Mouse (Mus musculus) ovary, postnatal 14 days (tissue): ENCODE measurements at regions not wholly inside any gene's neighbourhood (a gene's known extent, or its start where the extent isn't known, plus 50 kb on each side); places are given as distances from the start of the nearest gene placed in this dataset.
"Not testable (repeated sequence)": the region's sequence is repeated elsewhere in the genome, so short reads cannot be mapped to it uniquely, and the experiment has no call there.

Experiments
- DNase-seq: peaks from one replicate; pipeline ENCODE4 v3.0.0; 2022; ENCODE audit warnings: low spot score

GRCm38 (mm10) chr6:67674717-67675116 is 139.1 kb upstream of the Tacstd2 start:
- DNase-seq: not testable (repeated sequence)

GRCm38 (mm10) chr6:67673316-67673715 is 137.7 kb upstream of the Tacstd2 start:
- not testable (repeated sequence) for DNase-seq

- not testable (repeated sequence) for DNase-seq
Measured at GRCm38 (mm10) chr6:67668073-67668472, 132.5 kb upstream of the Tacstd2 start.

GRCm38 (mm10) chr6:67631617-67632016 is 96.0 kb upstream of the Tacstd2 start:
- no peak for DNase-seq

GRCm38 (mm10) chr6:67610402-67610801 is 74.8 kb upstream of the Tacstd2 start:
- no peak for DNase-seq

GRCm38 (mm10) chr6:67609461-67609860 is 73.9 kb upstream of the Tacstd2 start:
- DNase-seq: not testable (repeated sequence)
